14 mouse cellular contexts compared by ENCODE assay signal in genomic region chr3:97776195-97776594, GRCm38 (mm10).
DNase-seq lines count a peak whose midpoint lies in the region; ATAC-seq and TF ChIP-seq lines count a peak whose summit lies in the region.
"Had no signal": no experiment of that assay in that cellular context is flagged by ENCODE, and none has a peak within 500 bp of the region (broad histone marks: within the 10 kb centered on the region; RNA-seq: fewer than 3 reads in every experiment).

No protein-coding gene starts in this region.

- peak; percentile 27 for DNase-seq in embryo, embryonic 10.5 days (ENCODE audit: low spot score)
- no peak for DNase-seq in embryo, embryonic 9.5 days (ENCODE audit: extremely low spot score)
- DNase-seq in hindbrain, postnatal 0 days (ENCODE audit: low spot score): peak; percentile 15
- peak; percentile 12 for DNase-seq in midbrain, postnatal 0 days (ENCODE audit: low spot score)
- no peak for DNase-seq in thymus, adult 2 months
- DNase-seq in ovary, adult 18-20 months (ENCODE audit: low spot score): no peak
- DNase-seq: cerebellum, adult 2 months; kidney, postnatal 4 days; right cerebral cortex, postnatal 25 days had no signal

- H3K9me3 ChIP-seq in hindbrain, postnatal 0 days (ENCODE audit: low read length): no peaks in the 10 kb centered on the region
- no peaks in the 10 kb centered on the region for H3K9me3 ChIP-seq in hindbrain, embryonic 13.5 days
- no peaks in the 10 kb centered on the region for H3K9me3 ChIP-seq in midbrain, postnatal 0 days (ENCODE audit: low read length)
- H3K9me3 ChIP-seq in midbrain, embryonic 13.5 days: no peaks in the 10 kb centered on the region
- H3K9me3 ChIP-seq: embryonic facial prominence, embryonic 12.5 days; liver, embryonic 15.5 days had no signal

- no peaks in the 10 kb centered on the region for H3K36me3 ChIP-seq in hindbrain, postnatal 0 days (ENCODE audit: insufficient read depth, low read length)
- no peaks in the 10 kb centered on the region for H3K36me3 ChIP-seq in hindbrain, embryonic 13.5 days
- H3K36me3 ChIP-seq in midbrain, postnatal 0 days (ENCODE audit: insufficient read depth, low read length): 0 out of 2 replicates have a peak, but pooled peaks cover 3% of the 10 kb centered on the region
- no peaks in the 10 kb centered on the region for H3K36me3 ChIP-seq in midbrain, embryonic 13.5 days
- H3K36me3 ChIP-seq in thymus, adult 2 months (ENCODE audit: control insufficient read depth, insufficient read depth, low read length): no peaks in the 10 kb centered on the region
- H3K36me3 ChIP-seq: embryonic facial prominence, embryonic 12.5 days; liver, embryonic 15.5 days had no signal

- H3K4me3 ChIP-seq in hindbrain, postnatal 0 days (ENCODE audit: low read length): no peak overlapping the region
- no peak overlapping the region for H3K4me3 ChIP-seq in hindbrain, embryonic 13.5 days
- H3K4me3 ChIP-seq in midbrain, postnatal 0 days (ENCODE audit: low read depth, low read length): no peak overlapping the region
- no peak overlapping the region for H3K4me3 ChIP-seq in midbrain, embryonic 13.5 days (replicated peaks)
- H3K4me3 ChIP-seq in thymus, adult 2 months (ENCODE audit: control insufficient read depth, insufficient read depth, low read length): no peak overlapping the region
- H3K4me3 ChIP-seq: embryonic facial prominence, embryonic 12.5 days; liver, embryonic 15.5 days had no signal

- no peak for ATAC-seq in hindbrain, postnatal 0 days
- no peak for ATAC-seq in hindbrain, embryonic 13.5 days (ENCODE audit: low FRiP score)
- ATAC-seq in midbrain, postnatal 0 days (ENCODE audit: low FRiP score): no peak
- ATAC-seq in midbrain, embryonic 13.5 days: no peak

- H3K9ac ChIP-seq in hindbrain, postnatal 0 days (replicated peaks; ENCODE audit: low read length): no peak overlapping the region
- no peak overlapping the region for H3K9ac ChIP-seq in hindbrain, embryonic 13.5 days
- H3K9ac ChIP-seq in midbrain, postnatal 0 days (replicated peaks; ENCODE audit: low read length, poor library complexity, severe bottlenecking): no peak overlapping the region
- H3K9ac ChIP-seq in midbrain, embryonic 13.5 days (replicated peaks): no peak overlapping the region
- H3K9ac ChIP-seq: embryonic facial prominence, embryonic 12.5 days; liver, embryonic 15.5 days had no signal

- TF ChIP-seq CTCF in hindbrain, postnatal 0 days (IDR thresholded peaks at IDR 0.05; ENCODE audit: low read depth): no peak
- TF ChIP-seq CTCF in midbrain, postnatal 0 days (IDR thresholded peaks at IDR 0.05): no peak
- TF ChIP-seq CTCF in thymus, adult 2 months (IDR thresholded peaks at IDR 0.05; ENCODE audit: borderline replicate concordance, control insufficient read depth, extremely low read depth, insufficient read depth, low read length, poor library complexity): no peak

- no peaks in the 10 kb centered on the region for H3K27me3 ChIP-seq in hindbrain, postnatal 0 days (ENCODE audit: insufficient read depth, low read length)
- H3K27me3 ChIP-seq in hindbrain, embryonic 13.5 days: no peaks in the 10 kb centered on the region
- no peaks in the 10 kb centered on the region for H3K27me3 ChIP-seq in midbrain, postnatal 0 days (ENCODE audit: insufficient read depth, low read length)
- H3K27me3 ChIP-seq in midbrain, embryonic 13.5 days: no peaks in the 10 kb centered on the region
- no peaks in the 10 kb centered on the region for H3K27me3 ChIP-seq in thymus, adult 2 months (ENCODE audit: control insufficient read depth, insufficient read depth, low read length)
- H3K27me3 ChIP-seq: embryonic facial prominence, embryonic 12.5 days; liver, embryonic 15.5 days had no signal

- TF ChIP-seq POLR2A in thymus, adult 2 months (IDR thresholded peaks at IDR 0.05; ENCODE audit: control insufficient read depth, extremely low read depth, insufficient read depth, low read length, poor library complexity): no peak

- no peaks in the 10 kb centered on the region for H3K4me1 ChIP-seq in hindbrain, postnatal 0 days (ENCODE audit: insufficient read depth, low read length)
- H3K4me1 ChIP-seq in hindbrain, embryonic 13.5 days (replicated peaks): no peaks in the 10 kb centered on the region
- no peaks in the 10 kb centered on the region for H3K4me1 ChIP-seq in midbrain, postnatal 0 days (ENCODE audit: insufficient read depth, low read length)
- H3K4me1 ChIP-seq in midbrain, embryonic 13.5 days (replicated peaks): 0 out of 2 replicates have a peak, but pooled peaks cover 2% of the 10 kb centered on the region
- no peaks in the 10 kb centered on the region for H3K4me1 ChIP-seq in thymus, adult 2 months (replicated peaks; ENCODE audit: control insufficient read depth, insufficient read depth, low read length)
- H3K4me1 ChIP-seq: embryonic facial prominence, embryonic 12.5 days; liver, embryonic 15.5 days had no signal

- 25% methylated on average over 4 of the region's 4 CpGs for WGBS in hindbrain, postnatal 0 days
- 44% methylated on average over 4 of the region's 4 CpGs for WGBS in hindbrain, embryonic 13.5 days
- 15% methylated on average over 4 of the region's 4 CpGs for WGBS in midbrain, postnatal 0 days
- WGBS in midbrain, embryonic 13.5 days: 23% methylated on average over 4 of the region's 4 CpGs
- WGBS in thymus, adult 2 months: 84% methylated on average over 4 of the region's 4 CpGs

- H3K4me2 ChIP-seq in hindbrain, postnatal 0 days (ENCODE audit: low read depth, low read length): no peak overlapping the region
- no peak overlapping the region for H3K4me2 ChIP-seq in hindbrain, embryonic 13.5 days
- no peak overlapping the region for H3K4me2 ChIP-seq in midbrain, postnatal 0 days (ENCODE audit: low read depth, low read length, poor library complexity, severe bottlenecking)
- H3K4me2 ChIP-seq in midbrain, embryonic 13.5 days (replicated peaks): no peak overlapping the region
- H3K4me2 ChIP-seq: embryonic facial prominence, embryonic 12.5 days; heart, embryonic 11.5 days; liver, embryonic 15.5 days had no signal

- no peak overlapping the region for H3K27ac ChIP-seq in hindbrain, postnatal 0 days
- H3K27ac ChIP-seq in hindbrain, embryonic 13.5 days: no peak overlapping the region
- peak overlapping the region; percentile 12; the same call in 1 of the 2 replicates for H3K27ac ChIP-seq in midbrain, postnatal 0 days (ENCODE audit: low read depth, low read length)
- no peak overlapping the region for H3K27ac ChIP-seq in midbrain, embryonic 13.5 days
- H3K27ac ChIP-seq in thymus, adult 2 months (ENCODE audit: control insufficient read depth, insufficient read depth, low read length): no peak overlapping the region
- H3K27ac ChIP-seq: embryonic facial prominence, embryonic 12.5 days; liver, embryonic 15.5 days had no signal

Comparison
In these comparisons a context has a peak if more than half of its experiments do, and no peak if none do; other contexts are left out.
1. DNase-seq: peak in embryo, embryonic 10.5 days (single experiment), hindbrain, postnatal 0 days (single experiment) and midbrain, postnatal 0 days (single experiment); none in embryo, embryonic 9.5 days (single experiment), thymus, adult 2 months (single experiment) and ovary, adult 18-20 months (single experiment).